Mouse (Mus musculus) forebrain, embryonic 12.5 days (tissue): ENCODE data around the gene Olfr888. TPM values are rescaled to one million over a fixed set of nuclear protein-coding genes. Genes with fewer than 3 reads are reported as not detected.

Experiments used
- ATAC-seq: fragments of 200-750 bp; cut with Nextera tagmentation; 2 replicates; pipeline ENCODE4 v1.8.0; 2017; ENCODE audit warnings: moderate TSS enrichment; ENCODE audit not compliant: low FRiP score
- H3K27ac ChIP-seq: fragments of 300-500 bp; sonication (generic); 2 replicates; pipeline ENCODE4 v1.5.1; 2016; ENCODE audit warnings: mild to moderate bottlenecking
- H3K27me3 ChIP-seq: fragments of 300-500 bp; sonication (generic); 2 replicates; pipeline ENCODE4 v1.6.1; 2016; ENCODE audit warnings: mild to moderate bottlenecking
- H3K36me3 ChIP-seq: fragments of 300-500 bp; sonication (generic); replicated peaks from 2 replicates; pipeline ENCODE4 v1.6.1; 2016; ENCODE audit warnings: mild to moderate bottlenecking
- H3K4me1 ChIP-seq: fragments of 300-500 bp; sonication (generic); 2 replicates; pipeline ENCODE4 v1.6.1; 2016
- H3K4me2 ChIP-seq: fragments of 300-500 bp; sonication (generic); 2 replicates; pipeline ENCODE4 v1.6.1; 2016; ENCODE audit warnings: mild to moderate bottlenecking, moderate library complexity
- H3K4me3 ChIP-seq: fragments of 300-500 bp; sonication (generic); replicated peaks from 2 replicates; pipeline ENCODE4 v1.5.1; 2016; ENCODE audit warnings: mild to moderate bottlenecking
- H3K9ac ChIP-seq: fragments of 300-500 bp; sonication (generic); 2 replicates; pipeline ENCODE4 v1.6.1; 2016; ENCODE audit warnings: mild to moderate bottlenecking
- H3K9me3 ChIP-seq: fragments of 300-500 bp; sonication (generic); 2 replicates; pipeline ENCODE4 v1.6.1; 2016
- WGBS: fragments of 180-500 bp; shearing (Covaris S2); methylation state at CpG from one replicate; pipeline ENCODE4 v1.1.7; 2016; 5-methylcytosine and 5-hydroxymethylcytosine counted together
- polyA plus RNA-seq: library from polyadenylated mRNA; unstranded; fragments of >200 nt; fragmentation: Nextera tagmentation; extraction: Ambion mirVana; gene quantifications from 2 replicates; pipeline ENCODE4 v1.2.1, GENCODE M21; 2016

Gene Olfr888
- not detected in 2 replicates for polyA plus RNA-seq

DNA sequence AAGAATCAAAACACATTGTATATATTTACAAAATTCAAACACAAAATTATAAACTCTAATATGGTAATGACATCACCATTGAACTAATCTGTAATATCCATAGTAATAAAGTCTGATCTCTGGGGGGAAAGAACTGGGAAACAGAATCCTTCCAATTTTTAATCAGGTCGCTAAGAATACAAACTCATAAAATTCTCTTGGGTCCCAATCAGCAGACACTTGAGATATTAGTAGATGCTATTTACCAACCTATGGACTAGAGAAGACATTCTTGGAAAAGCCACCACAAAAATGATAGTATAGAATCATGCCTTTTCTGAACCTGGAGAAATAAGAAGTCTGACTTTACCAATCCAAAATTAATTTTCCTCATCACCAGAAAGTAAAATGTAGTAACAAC is at the start of gene Olfr888:
Olfr888 (plus strand) TSS at position 301 of the 400 bp plus-strand sequence.
- Histone ChIP-seq H3K9me3 (no peaks in the 10 kb centered on the region), H3K4me3 (no peak within 1 kb of the TSS), H3K27ac (no peak within 1 kb of the TSS), H3K9ac (no peak within 1 kb of the TSS), H3K36me3 (no peaks in the 10 kb centered on the region), H3K27me3 (no peaks in the 10 kb centered on the region), H3K4me2 (no peak within 1 kb of the TSS), H3K4me1 (no peaks in the 10 kb centered on the region)
- WGBS, result 82% methylated on average over 1 of the region's 1 CpGs
- ATAC-seq, result no peak

DNA sequence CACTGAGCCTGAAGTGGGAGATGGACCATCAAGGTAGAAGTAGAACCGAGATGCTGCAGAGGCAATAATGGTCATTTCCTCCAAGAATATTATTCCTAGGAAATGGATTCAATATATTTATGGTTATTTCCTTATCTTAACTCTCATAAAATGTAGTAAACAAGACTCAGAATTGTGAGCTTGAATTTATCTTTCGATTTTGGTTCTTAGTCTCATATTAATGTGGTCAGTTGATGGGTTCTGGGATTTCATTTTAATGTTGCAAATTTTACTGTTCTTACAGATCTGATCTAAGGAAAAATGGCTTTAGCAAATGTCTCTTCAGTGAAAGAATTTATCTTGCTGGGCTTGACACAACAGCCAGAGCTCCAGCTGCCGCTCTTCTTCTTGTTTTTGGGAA is 46.9 kb upstream of the Olfr888 start, which contains the start of gene Olfr885:
Olfr885 (plus strand) TSS at position 301 of the 400 bp plus-strand sequence.
- H3K4me3 ChIP-seq, result no peak within 1 kb of the TSS
- WGBS, result 87% methylated on average over 3 of the region's 3 CpGs
- no peaks in the 10 kb centered on the region for H3K36me3 ChIP-seq
- no peaks in the 10 kb centered on the region for H3K4me1 ChIP-seq
- no peak within 1 kb of the TSS for H3K9ac ChIP-seq
- no peak within 1 kb of the TSS for H3K4me2 ChIP-seq
- no peaks in the 10 kb centered on the region for H3K9me3 ChIP-seq
- no peak for ATAC-seq
- no peaks in the 10 kb centered on the region for H3K27me3 ChIP-seq
- H3K27ac ChIP-seq, result no peak within 1 kb of the TSS

DNA sequence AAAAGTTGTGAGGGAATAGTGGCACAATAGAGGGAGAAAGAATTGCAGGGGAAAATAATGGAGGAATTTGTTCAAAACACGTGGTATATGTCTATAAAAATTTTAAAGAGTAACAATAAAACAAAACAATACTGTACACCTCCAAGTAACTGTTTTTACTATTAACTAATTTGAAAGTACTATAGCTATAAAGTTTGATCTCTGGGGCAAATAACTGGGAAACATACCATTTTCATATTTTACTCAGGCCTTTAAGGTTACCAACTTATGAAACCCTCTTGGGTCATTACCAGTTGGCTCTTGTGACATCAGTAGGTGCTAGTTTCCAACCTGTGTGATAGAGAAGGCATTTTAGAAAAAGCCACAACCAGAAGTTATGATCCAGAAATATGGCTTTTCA is 24.2 kb upstream of the Olfr888 start, which contains the start of gene Olfr887:
Olfr887 (plus strand) TSS at position 301 of the 400 bp plus-strand sequence.
- ATAC-seq, result no peak
- WGBS, result 91% methylated on average over 1 of the region's 1 CpGs
- Histone ChIP-seq H3K27ac (no peak within 1 kb of the TSS), H3K27me3 (no peaks in the 10 kb centered on the region), H3K4me1 (no peaks in the 10 kb centered on the region), H3K9ac (no peak within 1 kb of the TSS), H3K36me3 (no peaks in the 10 kb centered on the region), H3K4me2 (no peak within 1 kb of the TSS), H3K4me3 (no peak within 1 kb of the TSS), H3K9me3 (no peaks in the 10 kb centered on the region)

DNA sequence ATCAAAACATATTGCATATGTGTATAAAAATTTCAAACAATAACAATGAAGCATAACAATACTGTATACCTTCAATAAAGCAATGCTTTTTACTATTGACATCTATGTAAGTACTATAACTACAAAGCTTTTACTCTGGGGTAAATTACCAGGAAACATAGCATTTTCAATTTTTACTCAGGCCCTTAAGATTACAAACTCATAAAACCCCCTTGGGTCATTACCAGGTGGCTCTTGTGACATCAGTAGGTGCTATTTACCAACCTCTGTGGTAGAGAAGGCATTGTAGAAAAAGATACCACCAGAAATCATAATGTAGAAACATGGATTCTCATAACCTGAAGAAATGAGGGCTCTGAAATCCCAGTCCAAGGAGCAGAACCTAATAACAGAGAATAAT is 7.0 kb downstream of the Olfr888 start, which contains the start of gene Olfr889:
Olfr889 (plus strand) TSS at position 301 of the 400 bp plus-strand sequence.
- Histone ChIP-seq H3K36me3 (no peaks in the 10 kb centered on the region), H3K9ac (no peak within 1 kb of the TSS), H3K27me3 (no peaks in the 10 kb centered on the region), H3K4me2 (no peak within 1 kb of the TSS), H3K27ac (no peak within 1 kb of the TSS), H3K4me1 (no peaks in the 10 kb centered on the region), H3K4me3 (no peak within 1 kb of the TSS), H3K9me3 (no peaks in the 10 kb centered on the region)
- ATAC-seq, result no peak

DNA sequence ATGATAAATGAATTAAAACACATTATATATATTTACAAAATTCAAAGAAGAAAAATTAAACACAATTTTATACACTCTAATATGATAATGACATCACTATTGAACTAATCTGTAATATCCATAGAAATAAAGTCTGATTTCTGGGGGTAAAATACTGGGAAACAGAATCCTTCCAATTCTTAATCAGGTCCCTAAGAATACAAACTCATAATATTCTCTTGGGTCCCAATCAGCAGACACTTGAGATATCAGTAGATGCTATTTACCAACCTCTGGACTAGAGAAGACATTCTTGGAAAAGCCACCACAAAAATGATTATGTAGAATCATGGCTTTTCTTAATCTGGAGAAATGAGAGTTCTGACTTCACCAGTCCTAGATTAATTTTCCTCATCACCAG is 34.3 kb downstream of the Olfr888 start, which contains the start of gene Olfr890:
Olfr890 (plus strand) TSS at position 301 of the 400 bp plus-strand sequence.
- H3K4me3 ChIP-seq, result no peak within 1 kb of the TSS
- H3K4me2 ChIP-seq, result no peak within 1 kb of the TSS
- H3K27ac ChIP-seq, result no peak within 1 kb of the TSS
- H3K4me1 ChIP-seq, result no peaks in the 10 kb centered on the region
- H3K36me3 ChIP-seq, result no peaks in the 10 kb centered on the region
- no peaks in the 10 kb centered on the region for H3K9me3 ChIP-seq
- no peaks in the 10 kb centered on the region for H3K27me3 ChIP-seq
- H3K9ac ChIP-seq, result no peak within 1 kb of the TSS
- ATAC-seq, result no peak

Other genes with a start within 250 kb of the Olfr888 start
- gene Olfr145, start 211.4 kb upstream of the Olfr888 start, polyA plus RNA-seq, result not detected in 2 replicates
- gene Olfr878, start 190.3 kb upstream of the Olfr888 start, polyA plus RNA-seq, result 0.06 TPM in 1 of 2 replicates, not detected in the other
- not detected in 2 replicates for gene Olfr881, start 116.3 kb upstream of the Olfr888 start, polyA plus RNA-seq
- not detected in 2 replicates for gene Olfr883, start 82.3 kb upstream of the Olfr888 start, polyA plus RNA-seq
- gene Olfr884, start 61.6 kb upstream of the Olfr888 start, polyA plus RNA-seq, result not detected in 2 replicates
- not detected in 2 replicates for gene Olfr885, start 46.8 kb upstream of the Olfr888 start, polyA plus RNA-seq
- gene Olfr887, start 24.1 kb upstream of the Olfr888 start, polyA plus RNA-seq, result not detected in 2 replicates
- 0.08 and 0.09 TPM in 2 replicates for gene Olfr889, start 7.1 kb downstream of the Olfr888 start, polyA plus RNA-seq
- gene Olfr890, start 34.4 kb downstream of the Olfr888 start, polyA plus RNA-seq, result not detected in 2 replicates
- not detected in 2 replicates for gene Olfr891, start 72.7 kb downstream of the Olfr888 start, polyA plus RNA-seq
- gene Olfr893, start 100.2 kb downstream of the Olfr888 start, polyA plus RNA-seq, result not detected in 2 replicates
- not detected in 2 replicates for gene Olfr894, start 109.9 kb downstream of the Olfr888 start, polyA plus RNA-seq
- gene Olfr143, start 144.6 kb downstream of the Olfr888 start, polyA plus RNA-seq, result not detected in 2 replicates
- not detected in 2 replicates for gene Olfr895, start 159.7 kb downstream of the Olfr888 start, polyA plus RNA-seq
- not detected in 2 replicates for gene Olfr896-ps1, start 183.0 kb downstream of the Olfr888 start, polyA plus RNA-seq
- gene Olfr25, start 220.9 kb downstream of the Olfr888 start, polyA plus RNA-seq, result not detected in 2 replicates
- not detected in 2 replicates for gene Olfr898, start 240.3 kb downstream of the Olfr888 start, polyA plus RNA-seq